Mouse (Mus musculus) testis, adult 2 months (tissue): ENCODE measurements around the gene Osbpl10. TPM values are rescaled to one million over a fixed set of nuclear protein-coding genes. Genes with fewer than 3 reads are reported as not detected.

Experiments used
- H3K27ac ChIP-seq: fragments of 200-500 bp; 2 replicates; pipeline ENCODE4 v1.5.1; 2012; ENCODE audit warnings: low read depth, low read length; ENCODE audit not compliant: control insufficient read depth, insufficient read depth
- H3K27me3 ChIP-seq: fragments of 200-500 bp; 2 replicates; pipeline ENCODE4 v1.6.1; 2012; ENCODE audit warnings: mild to moderate bottlenecking, low read length, moderate library complexity; ENCODE audit not compliant: control insufficient read depth, insufficient read depth
- H3K36me3 ChIP-seq: fragments of 200-500 bp; 2 replicates; pipeline ENCODE4 v1.6.1; 2012; ENCODE audit warnings: mild to moderate bottlenecking, low read length; ENCODE audit not compliant: control insufficient read depth, insufficient read depth
- H3K4me1 ChIP-seq: fragments of 200-500 bp; 2 replicates; pipeline ENCODE4 v1.6.1; 2012; ENCODE audit warnings: low read length; ENCODE audit not compliant: control insufficient read depth, insufficient read depth
- H3K4me3 ChIP-seq: fragments of 200-500 bp; 2 replicates; pipeline ENCODE4 v1.5.1; 2012; ENCODE audit warnings: low read depth, mild to moderate bottlenecking, low read length, moderate library complexity, mixed read lengths; ENCODE audit not compliant: control insufficient read depth
- CTCF ChIP-seq: fragments of 200-500 bp; IDR thresholded peaks from 2 replicates; pipeline ENCODE4 v1.5.1; 2012; ENCODE audit warnings: low read depth, mild to moderate bottlenecking, inconsistent platforms, low read length, moderate library complexity; ENCODE audit not compliant: control insufficient read depth, insufficient read depth, insufficient replicate concordance
- POLR2A ChIP-seq: fragments of 200-500 bp; IDR thresholded peaks from 2 replicates; pipeline ENCODE4 v1.6.1; 2012; ENCODE audit warnings: low read depth, mild to moderate bottlenecking, inconsistent platforms, low read length, moderate library complexity; ENCODE audit not compliant: control insufficient read depth
- polyA plus RNA-seq: library from polyadenylated mRNA; depleted of rRNA; stranded (reverse); fragments of >200 nt; gene quantifications from 2 replicates; pipeline ENCODE4 v1.2.3, GENCODE M21; 2012

The Osbpl10 gene
- polyA plus RNA-seq, 1 experiment, result 136 TPM

DNA sequence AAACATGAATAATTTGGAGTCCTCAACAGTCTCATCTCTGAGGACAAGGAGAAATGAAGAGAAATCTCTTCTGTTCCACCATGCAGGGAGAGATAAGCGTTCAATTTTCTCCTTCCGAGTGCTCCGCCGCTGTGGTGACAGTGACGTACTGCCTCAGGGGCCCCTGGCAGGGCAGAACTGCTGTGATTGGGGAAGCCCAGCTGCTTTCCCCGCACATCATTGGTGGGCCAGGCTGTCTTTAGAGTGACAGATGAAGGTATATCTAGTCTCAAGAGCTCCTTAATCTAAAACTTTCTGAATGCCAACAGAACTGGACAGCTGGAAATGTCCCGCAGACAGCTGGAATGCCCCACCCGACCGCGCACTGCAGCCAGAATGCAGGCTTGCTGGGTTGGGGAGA, 118.1 kb downstream of the Osbpl10 start:
- no peaks in the 10 kb centered on the region for H3K4me1 ChIP-seq
- TF ChIP-seq CTCF, result no peak
- TF ChIP-seq POLR2A, result no peak
- no peaks in the 10 kb centered on the region for H3K36me3 ChIP-seq
- no peak overlapping the region for H3K27ac ChIP-seq
- no peaks in the 10 kb centered on the region for H3K27me3 ChIP-seq
- H3K4me3 ChIP-seq, result no peak overlapping the region

DNA sequence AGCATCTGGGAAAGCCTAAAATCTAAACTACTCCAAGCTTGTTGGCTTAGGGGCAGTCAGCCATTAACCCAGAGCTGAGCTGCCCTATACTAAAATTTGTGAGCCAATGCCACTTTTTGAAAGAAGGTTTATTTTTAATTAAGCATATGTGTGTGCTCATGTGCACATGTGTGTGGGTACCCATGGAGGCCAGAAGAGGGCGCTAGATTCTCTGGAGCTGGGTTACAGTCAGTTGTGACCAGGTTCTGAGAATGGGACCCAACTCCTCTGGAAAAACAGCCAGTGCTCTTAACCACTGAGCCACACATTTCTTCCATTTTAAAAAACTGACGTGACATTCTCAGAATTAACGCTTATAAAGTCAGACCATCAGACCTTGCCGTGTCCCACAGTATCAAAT, 119.0 kb downstream of the Osbpl10 start:
- Histone ChIP-seq H3K4me3 (no peak overlapping the region), H3K27me3 (no peaks in the 10 kb centered on the region), H3K36me3 (no peaks in the 10 kb centered on the region), H3K27ac (no peak overlapping the region), H3K4me1 (no peaks in the 10 kb centered on the region)
- TF ChIP-seq CTCF, result peak; percentile 35; the same call in 1 of the 2 replicates
- TF ChIP-seq POLR2A, result no peak

DNA sequence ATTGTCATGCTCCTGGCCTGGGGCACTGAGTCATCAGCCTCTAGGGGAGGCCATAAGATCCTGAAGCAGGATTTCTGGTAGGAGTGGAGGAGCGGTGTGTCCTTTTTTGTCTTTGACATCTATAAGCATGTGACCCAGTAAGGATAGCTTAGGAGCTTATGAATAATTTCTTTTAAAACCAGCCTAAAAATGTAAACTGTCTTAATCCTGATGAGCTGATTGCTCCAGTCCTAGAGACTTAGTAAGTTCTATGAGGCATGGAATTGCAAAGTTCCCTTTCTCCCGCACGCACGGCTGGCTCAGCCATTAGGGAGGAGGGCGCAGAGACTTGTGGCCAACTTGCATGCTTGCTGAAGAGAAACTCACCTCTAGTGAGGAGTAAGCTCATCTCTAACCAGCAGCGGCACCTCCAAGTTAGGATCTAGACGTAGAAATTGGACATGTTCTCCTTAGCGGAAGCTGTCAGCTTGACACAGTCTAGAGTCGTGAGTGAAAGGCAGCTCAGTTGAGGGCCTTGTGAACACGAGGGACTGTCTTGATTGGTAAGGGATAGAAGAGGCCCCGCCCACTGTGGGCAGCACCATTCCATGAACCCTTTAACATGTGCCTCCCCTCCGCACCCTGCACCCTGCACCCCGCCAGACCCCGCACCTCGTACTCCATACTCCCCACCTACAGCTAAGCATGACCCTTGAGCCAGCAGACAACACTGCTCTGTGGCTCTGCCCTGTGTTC, 122.0 kb downstream of the Osbpl10 start:
- TF ChIP-seq CTCF (no peak), POLR2A (no peak)
- Histone ChIP-seq H3K4me1 (no peaks in the 10 kb centered on the region), H3K27me3 (no peaks in the 10 kb centered on the region), H3K27ac (no peak overlapping the region), H3K36me3 (no peaks in the 10 kb centered on the region), H3K4me3 (peak overlapping the region; percentile 44)

DNA sequence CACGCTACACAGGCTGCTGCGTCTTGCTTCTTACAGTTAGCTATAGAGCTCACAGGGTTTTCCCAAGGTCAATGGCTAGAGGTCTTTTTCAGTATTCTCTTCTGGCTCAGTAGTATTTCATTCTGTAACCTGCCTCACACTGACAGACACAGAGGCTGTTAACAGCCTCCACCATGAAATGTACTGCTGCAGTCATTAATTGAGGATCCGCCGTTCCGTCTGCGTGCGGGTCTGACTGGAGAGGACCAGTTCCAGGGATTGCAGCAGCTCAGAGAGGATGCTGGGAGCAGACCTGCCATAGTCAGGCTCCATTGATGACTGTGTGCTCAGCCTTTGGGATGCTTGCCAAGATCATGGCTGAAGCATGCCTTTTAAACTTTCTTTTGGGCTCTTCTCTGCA, 129.1 kb downstream of the Osbpl10 start:
- no peak overlapping the region for H3K4me3 ChIP-seq
- TF ChIP-seq CTCF, result no peak
- no peak for TF ChIP-seq POLR2A
- H3K27ac ChIP-seq, result no peak overlapping the region
- no peaks in the 10 kb centered on the region for H3K27me3 ChIP-seq
- H3K4me1 ChIP-seq, result peaks cover 4% of the 10 kb centered on the region
- H3K36me3 ChIP-seq, result no peaks in the 10 kb centered on the region

DNA sequence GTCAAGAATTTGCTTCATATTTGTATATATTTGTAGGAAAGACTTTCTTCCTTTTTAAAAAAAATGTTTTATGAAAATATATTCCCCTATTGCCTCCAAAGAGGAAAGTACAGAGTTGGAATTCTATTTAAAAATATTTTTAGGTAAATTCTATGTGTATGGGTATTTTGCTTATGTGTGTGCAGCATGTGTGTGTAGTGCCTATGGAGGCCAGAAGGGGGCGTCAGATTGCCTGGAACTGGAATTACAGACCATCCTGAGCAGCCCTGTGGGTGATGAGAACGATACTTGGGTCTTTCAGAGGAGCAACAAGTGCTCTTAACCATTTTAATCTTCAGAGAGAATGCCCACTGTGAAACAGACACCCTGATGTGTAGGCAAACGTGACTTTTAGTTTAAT, 132.3 kb downstream of the Osbpl10 start:
- H3K27me3 ChIP-seq, result no peaks in the 10 kb centered on the region
- H3K4me1 ChIP-seq, result peaks cover 4% of the 10 kb centered on the region
- no peaks in the 10 kb centered on the region for H3K36me3 ChIP-seq
- peak; percentile 47; the same call in 1 of the 2 replicates for TF ChIP-seq CTCF
- no peak for TF ChIP-seq POLR2A
- no peak overlapping the region for H3K27ac ChIP-seq
- H3K4me3 ChIP-seq, result no peak overlapping the region

DNA sequence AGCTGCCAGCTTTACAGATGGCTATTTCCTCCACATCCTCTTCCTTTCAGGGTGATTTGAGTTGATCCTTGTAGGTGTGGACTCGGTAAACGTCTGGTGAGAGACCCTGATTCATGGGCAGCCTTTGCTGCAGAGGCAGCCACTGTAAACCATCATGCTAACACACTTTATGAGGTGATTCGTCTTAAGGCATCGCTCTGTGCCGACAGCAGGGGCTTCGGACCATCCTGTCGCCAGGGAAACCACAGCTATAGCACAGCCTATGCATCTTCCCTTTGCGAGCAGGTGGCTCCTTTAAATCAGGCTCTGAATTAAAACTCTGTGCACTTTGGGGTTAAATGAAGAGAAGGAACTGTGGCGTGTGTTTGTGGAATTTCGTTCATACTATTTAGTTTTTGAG, 138.9 kb downstream of the Osbpl10 start:
- Histone ChIP-seq H3K36me3 (no peaks in the 10 kb centered on the region), H3K27me3 (no peaks in the 10 kb centered on the region), H3K4me1 (no peaks in the 10 kb centered on the region), H3K4me3 (no peak overlapping the region), H3K27ac (no peak overlapping the region)
- TF ChIP-seq POLR2A (no peak), CTCF (no peak)

DNA sequence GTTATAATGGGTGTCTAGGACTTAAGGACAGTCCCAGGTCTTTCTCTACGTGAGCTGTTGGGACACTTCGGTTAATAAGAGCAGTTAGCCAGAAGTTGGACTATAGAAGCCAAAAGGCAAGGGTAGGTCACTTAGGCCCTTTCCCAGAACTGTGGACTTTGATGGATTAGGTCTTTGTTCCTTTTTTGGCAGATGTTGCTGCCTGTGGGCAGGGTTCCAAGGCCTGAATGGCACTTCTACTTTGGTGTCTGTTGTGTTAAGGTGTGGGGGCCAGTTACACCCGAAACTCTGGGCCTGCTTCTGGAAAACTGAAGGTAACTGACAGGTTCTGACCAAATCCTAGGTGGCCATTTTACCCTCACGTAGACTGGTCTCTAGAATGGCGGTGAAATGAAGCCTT, 141.9 kb downstream of the Osbpl10 start:
- no peak overlapping the region for H3K27ac ChIP-seq
- no peak overlapping the region for H3K4me3 ChIP-seq
- TF ChIP-seq POLR2A (no peak), CTCF (no peak)
- no peaks in the 10 kb centered on the region for H3K27me3 ChIP-seq
- no peaks in the 10 kb centered on the region for H3K36me3 ChIP-seq
- H3K4me1 ChIP-seq, result no peaks in the 10 kb centered on the region

DNA sequence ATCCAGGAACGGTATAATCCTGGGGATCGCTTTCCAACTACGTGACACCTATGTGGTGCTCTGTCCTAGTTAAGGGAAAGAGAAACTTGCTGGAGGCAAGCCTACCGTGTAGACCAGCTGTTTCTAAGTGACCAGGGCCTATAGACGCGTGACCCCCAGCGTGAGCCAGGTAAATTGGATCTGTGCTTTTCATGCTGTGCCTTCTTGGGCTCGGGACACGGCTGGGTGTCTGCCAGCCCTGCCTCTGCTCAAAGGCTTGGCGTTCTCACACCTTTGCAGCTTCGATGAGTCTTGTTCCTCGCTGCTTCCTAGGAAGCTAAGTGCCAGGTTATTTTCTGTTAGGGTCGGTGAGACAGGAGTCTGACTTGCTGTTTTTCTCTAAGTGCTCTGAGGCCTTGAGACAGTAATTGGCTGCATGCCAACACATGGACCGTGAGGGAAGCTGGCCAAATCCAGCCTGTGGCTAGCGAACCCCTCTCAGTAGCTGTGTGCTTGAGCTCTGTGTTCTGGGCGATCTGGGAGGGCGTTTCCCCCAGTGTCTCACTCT, 142.4 kb downstream of the Osbpl10 start:
- no peaks in the 10 kb centered on the region for H3K36me3 ChIP-seq
- H3K4me1 ChIP-seq, result no peaks in the 10 kb centered on the region
- no peaks in the 10 kb centered on the region for H3K27me3 ChIP-seq
- H3K27ac ChIP-seq, result no peak overlapping the region
- H3K4me3 ChIP-seq, result no peak overlapping the region
- no peak for TF ChIP-seq POLR2A
- TF ChIP-seq CTCF, result no peak
